Mouse (Mus musculus) left cerebral cortex, postnatal 36 days (tissue): ENCODE data around the gene Terb2. TPM values are rescaled to one million over a fixed set of nuclear protein-coding genes. Genes with fewer than 3 reads are reported as not detected.

Experiments
- DNase-seq, 2 experiments: peaks; one replicate each; pipeline ENCODE4 v3.0.0; 2021 to 2022; ENCODE audit warnings: low spot score in 2 of 2, mixed read lengths in 1 of 2
- intact Hi-C: fragments of 180-260 bp; cut with DNase I; formaldehyde crosslinking; loops from one replicate; pipeline ENCODE4 v1.15.1; 2025
- total RNA-seq, 2 experiments: library from RNA; stranded (reverse); gene quantifications; 2 replicates each; pipeline ENCODE4 v1.2.3; 2021

Gene Terb2
- total RNA-seq = not detected

DNA sequence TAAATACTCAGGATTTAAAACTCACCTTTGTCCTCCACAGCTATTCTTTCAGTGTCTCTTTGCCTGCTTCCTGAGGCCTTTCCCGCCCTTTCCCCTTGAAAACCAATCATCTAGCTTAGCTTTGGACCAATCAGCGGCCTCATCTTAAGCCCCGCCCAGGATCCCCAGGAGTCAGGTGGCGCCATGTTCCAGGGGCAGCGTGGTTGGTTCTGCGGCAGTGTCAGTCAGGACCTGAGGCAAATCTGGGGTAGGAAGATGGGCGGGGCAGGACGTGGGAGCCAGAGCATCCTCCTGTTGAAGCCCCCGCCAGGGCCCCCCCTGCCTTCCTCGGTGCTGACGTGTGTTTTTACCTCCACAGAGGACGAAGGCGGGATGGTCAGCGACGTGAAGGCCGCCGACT is at the start of gene Terb2, which contains the start of gene Patl2:
Gene Terb2 (plus strand): TSS at position 167 of the 400 bp plus-strand sequence.
Gene Patl2 (minus strand): TSS at position 84 of the 400 bp plus-strand sequence.
- intact Hi-C loops = no loop called here

DNA sequence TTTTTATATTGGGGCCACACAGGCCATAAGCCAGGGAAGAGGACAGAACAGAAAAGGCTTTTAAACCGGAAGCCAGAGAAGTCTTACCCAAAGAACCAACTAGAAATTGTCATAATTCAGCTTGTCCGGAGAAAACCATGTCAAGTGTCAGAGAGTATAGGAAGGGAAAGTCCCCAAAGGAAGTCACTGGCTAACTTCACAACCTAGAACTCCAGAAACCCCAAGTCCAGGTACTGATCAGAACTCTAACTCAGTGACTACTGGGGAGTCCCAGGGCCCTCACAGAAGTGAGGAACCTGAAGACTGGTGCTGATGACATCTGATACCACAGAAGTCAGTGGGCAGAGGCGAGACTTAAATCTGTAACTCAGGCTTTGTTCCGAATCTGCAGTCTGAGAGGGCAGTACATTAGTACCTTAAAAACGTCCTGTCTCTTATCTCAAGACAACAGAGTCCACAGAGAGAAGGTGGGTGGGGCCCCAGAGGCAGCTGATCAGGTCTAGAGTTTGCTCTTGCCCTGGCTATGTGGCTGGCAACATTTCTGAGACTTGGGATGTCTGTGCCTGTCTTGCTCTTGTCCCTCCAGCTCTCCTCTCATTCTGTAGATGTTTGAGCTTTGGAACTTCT is 48.1 kb upstream of the Terb2 start:
- DNase-seq = no peak
- intact Hi-C loops = no loop called here

More for the DNA sequence above, at the start of gene Terb2, which contains the start of gene Patl2:
- no peak for DNase-seq

DNA sequence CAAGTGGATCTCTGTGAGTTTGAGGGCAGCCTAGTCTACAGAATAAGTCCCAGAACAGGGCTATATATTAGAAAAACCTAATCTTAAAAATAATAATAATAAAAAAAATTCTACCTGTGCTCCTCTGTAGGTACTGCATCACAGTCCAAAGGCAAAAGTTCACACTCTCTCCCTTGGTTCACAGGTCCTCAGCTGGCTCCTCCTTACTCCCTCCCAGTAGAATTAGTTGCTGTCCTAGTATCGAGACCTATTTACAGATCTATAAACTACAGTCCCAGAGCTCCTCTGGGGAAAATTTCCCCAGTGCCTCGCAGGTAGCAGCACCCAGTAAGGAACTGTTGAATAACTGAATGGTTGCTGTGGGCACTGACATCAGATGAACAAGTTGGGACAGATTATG is 45.3 kb upstream of the Terb2 start:
- intact Hi-C loops = no loop called here
- no peak for DNase-seq

DNA sequence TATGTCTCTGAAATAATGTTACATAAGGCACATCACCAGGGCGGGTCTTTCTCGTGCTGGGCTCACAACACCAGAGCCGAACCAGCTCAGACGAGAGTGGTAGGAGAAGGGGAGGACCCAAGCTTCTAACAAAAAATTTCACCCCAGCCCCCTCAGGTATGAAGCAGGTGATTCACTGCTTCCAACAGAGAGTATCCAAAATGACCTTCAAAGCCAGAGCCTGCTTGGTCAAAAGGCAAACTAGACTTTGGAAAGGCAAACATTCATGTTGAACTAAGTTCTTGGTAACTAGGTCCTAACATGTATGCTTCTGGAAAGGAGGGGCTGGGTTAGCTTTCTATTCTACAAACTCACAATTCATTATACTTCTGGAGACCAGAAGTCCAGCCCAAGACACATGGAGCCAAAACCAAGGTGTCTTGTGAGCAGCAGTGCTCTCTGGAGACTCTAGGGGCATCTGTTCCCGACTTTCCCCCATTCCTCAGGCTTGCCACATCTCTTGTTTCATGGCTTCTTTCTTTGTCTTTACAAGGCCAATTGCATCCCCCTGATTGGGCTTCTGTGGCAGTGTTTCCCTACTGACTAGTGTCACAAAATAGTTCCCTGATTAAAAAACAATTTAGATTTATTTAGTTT is 44.6 kb upstream of the Terb2 start:
- DNase-seq = no peak
- intact Hi-C loops = no loop called here

DNA sequence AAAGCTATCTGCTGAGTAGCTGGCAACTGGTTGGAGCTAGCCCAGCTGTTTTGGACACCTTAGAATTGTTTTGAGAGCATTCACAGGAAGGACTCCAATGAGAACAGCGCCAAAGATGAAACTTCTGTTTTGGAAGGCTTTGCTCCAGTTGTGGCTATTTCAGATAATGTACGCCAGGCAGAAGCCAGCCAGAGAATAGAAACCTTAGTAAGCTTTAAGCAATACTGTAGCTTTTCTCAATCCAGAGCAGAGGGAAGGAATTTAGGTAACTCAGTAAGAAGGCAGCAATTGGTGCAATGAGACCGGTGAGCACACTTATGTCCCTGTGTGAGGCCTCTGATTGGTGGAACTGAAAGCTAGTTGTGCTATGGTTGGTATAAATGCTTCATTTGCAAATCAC is 43.0 kb upstream of the Terb2 start:
- DNase-seq = no peak
- intact Hi-C loops = no loop called here

DNA sequence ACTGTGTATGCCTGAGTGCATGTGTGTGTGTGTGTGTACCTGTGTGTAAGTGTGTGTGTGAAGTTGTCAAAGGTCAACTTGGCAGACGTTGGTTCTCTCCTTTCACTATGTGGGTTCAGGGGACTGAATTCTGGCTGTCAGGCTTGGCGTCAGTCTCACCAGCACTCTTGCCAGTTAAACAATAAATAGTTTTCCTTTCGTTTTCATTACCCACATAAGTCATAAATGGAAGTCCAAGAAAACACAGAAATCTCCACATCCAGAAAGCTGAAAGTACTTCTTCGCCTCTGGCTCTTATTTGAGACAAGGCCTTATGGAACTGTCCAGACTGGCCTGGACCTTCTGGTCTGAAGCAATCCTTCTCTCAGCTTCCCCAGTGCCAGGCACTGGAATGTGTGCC is 40.3 kb upstream of the Terb2 start:
- intact Hi-C loops = no loop called here
- DNase-seq = no peak

DNA sequence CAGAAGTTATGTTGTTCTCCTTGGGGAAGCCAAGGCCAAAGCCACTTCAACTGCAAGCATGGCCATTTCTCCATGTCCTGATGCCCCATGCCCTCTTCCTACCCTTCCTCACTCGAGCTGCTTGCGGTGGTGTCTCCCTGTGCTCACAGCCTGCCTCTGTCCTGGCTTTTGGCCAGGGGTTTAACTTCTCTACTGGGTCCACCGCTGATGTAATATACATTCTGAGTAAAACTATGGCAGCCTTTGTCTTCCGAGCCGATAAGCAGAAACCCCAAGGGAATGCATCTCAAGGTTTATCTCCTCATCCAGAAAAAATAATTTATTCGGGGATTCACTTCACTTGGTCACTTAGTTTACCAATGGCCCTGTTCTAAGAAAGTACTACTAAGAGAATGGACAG is 39.4 kb upstream of the Terb2 start:
- intact Hi-C loops = loop anchor here (1.0 kb wide), 1 partner anchor 28 kb away; the partner anchor contains the start of gene Spg11
- DNase-seq = no peak

DNA sequence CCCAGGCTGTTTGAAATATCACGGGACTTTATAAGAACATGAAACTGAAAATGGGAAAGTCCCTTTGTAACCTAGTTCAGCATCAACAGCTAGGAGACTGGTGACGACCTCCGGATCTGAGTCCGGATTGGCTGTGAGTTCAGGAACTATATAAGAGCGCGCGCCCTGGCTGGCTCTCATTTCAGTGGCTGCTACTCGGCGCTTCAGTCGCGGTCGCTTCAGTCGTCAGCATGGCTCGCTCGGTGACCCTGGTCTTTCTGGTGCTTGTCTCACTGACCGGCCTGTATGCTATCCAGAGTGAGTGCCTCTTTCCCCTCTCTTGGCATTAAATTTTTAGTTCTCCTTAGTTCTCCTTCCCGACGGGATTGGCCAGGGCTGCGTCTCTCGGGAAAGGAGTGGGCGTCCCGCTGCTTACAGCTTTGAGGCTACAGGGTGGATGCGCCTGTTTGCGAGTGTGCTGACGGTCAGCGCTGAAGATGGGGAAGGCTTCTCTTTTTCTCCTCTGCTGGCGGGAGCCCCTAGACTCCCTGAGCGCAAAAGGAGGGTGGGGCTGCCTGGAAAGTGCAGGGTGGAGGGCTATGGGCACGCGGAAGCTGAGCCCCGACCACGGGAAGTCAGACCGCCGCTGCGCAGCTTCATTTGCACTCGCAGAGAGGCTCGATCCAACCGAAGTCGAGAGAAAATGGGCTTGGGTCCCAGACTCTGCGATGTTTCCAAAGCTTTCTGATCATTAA is 38.4 kb upstream of the Terb2 start, which contains the start of gene B2m:
Gene B2m (plus strand): TSS at position 179 of the 734 bp plus-strand sequence.
- DNase-seq = peak; percentile 87 to 89
- intact Hi-C loops = loop anchor here (1.0 kb wide), 1 partner anchor 29 kb away; the partner anchor contains the start of gene Spg11

DNA sequence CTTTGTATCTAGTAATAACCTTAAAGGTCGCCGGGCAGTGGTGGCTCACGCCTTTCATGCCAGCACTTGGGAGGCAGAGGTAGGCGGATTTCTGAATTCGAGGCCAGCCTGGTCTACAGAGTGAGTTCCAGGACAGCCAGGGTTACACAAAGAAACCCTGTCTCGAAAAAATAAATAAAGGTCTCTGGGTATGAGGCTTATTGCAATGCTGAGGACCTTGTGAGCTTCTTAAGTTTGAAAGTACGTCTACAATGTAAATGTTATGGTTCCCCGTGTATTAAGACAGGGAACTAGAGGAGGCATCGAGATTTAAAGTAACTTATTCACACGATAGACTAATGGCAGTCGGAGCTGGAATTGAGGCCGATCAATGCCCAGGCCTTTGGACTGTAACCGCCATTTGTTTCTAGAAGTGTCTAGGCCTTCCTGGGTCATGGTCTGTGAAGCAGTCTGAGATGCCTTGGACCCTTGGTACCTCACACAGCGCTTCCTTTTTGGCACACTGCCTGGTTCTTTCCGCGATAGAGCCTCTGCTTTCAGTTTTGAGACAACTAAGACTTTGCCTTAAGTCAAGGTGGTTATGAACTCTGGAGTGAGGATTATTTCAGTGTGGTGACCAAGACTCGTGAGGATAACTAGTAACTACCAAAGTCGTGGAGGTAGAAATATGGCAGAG is 37.7 kb upstream of the Terb2 start:
- intact Hi-C loops = no loop called here
- peak in 1 of 2 experiments; percentile 28 for DNase-seq

DNA sequence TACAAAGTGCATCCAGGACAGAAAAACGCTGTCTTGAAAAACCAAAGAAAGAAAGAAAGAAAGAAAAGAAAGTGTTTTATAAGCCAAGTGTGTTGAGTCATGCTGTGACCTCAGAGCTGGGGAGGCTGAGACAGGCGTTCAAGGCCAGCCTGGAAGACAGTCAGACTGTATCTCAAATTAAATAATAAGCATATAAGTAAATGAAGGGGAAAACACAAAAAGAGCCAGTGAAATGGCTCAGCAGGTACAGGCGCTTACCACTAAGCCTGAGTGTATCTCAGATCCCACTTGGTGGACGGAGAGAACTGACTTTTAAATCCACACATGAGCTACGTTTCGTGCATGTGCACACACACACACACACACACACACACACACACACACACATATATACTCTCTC is 36.8 kb upstream of the Terb2 start:
- intact Hi-C loops = no loop called here
- DNase-seq = no peak

DNA sequence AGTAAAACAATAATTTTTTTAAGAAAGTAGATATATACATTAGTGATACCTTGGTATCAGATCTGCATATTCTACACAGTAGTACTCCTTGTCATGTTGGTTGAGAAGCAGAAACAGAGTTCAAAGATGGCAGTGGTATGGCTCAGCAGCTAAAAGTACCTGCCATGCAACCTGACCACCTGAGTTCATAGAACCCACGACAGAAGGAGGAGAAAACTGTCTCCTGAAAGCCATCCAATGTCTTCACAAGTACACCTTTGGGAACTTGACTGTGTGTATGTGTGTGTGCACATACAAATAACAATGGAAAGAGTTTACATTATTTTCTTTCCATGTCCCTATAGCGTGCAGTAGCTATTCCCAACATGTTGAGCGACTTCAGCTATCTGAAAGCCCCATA is 36.4 kb upstream of the Terb2 start:
- DNase-seq = no peak
- intact Hi-C loops = no loop called here

DNA sequence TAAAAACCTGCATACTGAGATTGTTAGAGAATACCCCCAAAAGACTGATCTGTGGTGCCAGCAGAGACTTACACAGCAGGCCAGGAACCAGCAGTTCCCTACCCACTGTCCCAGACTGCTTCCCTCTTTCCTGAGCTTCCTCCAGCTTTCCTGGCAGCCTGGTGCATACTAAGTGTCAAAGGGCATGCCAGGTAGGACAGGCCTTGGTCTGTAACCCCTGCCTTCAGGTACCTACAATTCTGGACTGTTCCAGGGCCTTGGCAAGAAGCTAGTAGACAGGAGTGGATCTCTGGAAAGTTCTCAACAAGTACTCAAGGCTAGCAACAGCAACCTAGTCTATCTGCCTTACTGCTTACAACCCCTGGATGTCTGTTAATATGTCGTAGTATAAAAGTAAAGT is 34.9 kb upstream of the Terb2 start:
- no peak for DNase-seq
- intact Hi-C loops = no loop called here

DNA sequence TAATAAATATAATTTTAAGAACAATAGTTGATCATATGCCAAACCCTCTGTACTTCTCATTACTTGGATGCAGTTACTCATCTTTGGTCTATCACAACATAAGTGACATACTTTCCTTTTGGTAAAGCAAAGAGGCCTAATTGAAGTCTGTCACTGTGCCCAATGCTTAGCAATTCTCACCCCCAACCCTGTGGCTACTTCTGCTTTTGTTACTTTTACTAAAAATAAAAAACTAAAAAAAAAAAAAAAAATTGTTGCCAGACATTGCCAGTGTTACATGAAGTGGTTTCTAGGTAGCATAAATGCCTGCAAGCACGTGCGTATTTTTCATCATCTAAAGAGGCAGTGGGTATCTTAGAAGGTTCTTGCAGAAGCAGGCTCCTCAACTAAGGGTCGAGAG is 33.2 kb upstream of the Terb2 start:
- no peak for DNase-seq
- intact Hi-C loops = no loop called here

DNA sequence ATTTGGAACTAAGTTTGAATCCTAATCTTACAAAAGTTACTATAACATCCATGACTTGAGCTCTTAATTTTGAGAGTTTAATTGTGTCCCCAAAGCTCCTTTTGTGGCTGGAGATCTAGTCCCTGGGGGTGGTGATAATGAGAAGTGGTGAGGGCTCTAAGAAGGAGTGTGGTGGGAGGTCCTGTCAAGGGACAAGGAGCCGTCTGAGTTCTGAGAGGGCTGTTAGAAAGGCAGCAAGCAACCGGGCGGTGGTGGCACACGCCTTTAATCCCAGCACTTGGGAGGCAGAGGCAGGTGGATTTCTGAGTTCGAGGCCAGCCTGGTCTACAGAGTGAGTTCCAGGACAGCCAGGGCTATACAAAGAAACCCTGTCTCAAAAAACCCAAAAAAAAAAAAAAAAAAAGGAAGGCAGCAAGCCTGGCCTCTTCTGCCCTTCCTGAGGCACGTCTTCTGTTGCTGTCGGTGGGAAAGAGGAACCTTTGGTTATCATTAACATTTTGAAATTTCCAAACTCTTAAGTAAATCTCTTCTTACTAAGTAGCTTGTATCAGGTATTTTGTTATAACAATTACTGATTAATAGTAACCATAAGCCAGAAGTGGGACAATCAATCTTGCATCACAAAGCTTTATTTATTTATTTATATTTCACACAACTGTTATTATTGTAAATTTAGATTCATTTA is 32.2 kb upstream of the Terb2 start:
- intact Hi-C loops = no loop called here
- DNase-seq = no peak

DNA sequence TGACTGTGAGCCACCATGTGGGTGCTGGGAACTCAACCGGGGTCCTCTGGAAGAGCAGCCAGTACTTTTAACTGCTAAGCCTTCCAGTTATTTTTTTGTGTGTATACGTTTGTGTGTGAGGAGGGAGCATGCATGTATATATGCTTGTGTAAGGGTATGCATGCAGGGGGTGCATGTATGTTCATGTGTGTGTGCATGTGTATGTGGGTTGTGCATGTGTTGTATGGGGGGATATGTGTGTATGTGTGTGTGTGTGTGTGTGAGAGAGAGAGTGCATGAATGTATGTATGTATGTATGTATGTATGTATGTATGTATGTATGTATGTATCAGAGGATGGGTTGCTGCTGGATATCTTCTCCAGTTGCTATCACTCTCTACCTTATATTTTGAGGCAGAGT is 31.6 kb upstream of the Terb2 start:
- intact Hi-C loops = no loop called here
- DNase-seq = no peak

DNA sequence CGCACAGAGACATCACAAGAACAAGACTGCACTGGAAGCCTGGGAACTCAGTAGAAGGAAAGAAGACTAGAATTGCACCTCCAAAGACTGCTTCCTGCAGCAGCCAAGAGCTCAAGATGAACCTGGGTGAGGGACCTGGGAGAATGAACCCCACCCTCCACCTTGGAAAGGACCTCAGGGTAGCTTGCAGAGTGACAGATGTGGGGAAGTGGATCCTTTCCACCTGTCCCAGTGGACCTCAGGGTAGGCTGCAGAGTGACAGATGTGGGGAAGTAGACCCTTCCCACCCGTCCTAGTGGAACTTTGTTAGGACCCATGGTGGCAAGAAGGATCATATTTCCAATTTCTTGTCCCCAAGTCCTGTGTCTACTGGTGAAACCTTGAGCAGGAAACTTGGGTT is 30.8 kb upstream of the Terb2 start:
- DNase-seq = no peak
- intact Hi-C loops = no loop called here

DNA sequence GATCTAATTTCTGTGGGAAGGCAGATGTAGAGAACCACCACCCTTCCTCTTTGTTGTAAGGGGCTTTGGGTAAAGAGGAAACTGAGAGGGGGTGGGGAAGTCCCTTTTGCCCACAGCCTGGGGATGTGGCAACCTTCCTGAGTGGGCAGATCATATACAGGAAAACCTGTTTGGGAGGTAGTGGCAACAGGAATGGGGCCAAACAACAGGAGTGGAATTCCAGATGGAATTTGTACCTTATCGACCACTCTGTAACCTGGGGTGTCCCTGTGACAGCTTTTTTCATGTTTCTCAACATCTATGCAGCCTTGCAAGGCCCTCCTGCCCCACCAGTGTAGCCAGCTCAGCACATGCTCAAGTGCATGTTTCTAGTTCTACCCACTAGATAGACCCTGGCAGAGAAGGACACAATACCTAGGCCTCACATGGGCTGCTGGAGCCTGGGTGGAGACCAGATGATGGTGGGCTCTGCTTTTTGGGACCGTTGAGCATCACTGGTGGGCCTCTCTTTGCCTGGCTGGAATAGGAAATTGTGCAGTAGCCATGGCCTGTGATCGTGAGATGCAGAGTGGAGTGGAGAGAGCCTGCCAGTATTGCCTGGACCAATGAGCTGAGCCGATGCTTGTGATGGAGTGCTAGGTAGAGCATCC is 29.9 kb upstream of the Terb2 start:
- DNase-seq = no peak
- intact Hi-C loops = no loop called here

DNA sequence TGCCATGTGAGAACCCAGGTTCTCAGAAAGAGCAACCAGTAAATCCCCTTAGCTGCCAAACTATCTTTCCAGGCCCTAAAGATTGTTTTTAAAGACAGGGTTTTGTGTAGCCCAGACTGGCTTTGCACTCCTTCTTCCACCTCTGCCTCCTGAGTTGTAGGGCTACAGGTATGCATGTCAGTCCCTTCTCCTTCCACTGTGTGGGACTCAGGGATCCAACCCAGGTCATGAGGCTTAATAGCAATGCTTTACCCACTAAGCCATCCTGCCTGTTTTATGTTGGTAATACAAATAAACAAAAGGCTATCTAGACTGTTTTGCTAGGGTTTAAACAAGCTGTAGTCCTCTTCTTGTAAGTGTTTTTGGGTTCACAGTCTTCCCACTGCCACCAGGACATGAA is 28.5 kb upstream of the Terb2 start:
- intact Hi-C loops = no loop called here
- DNase-seq = no peak

DNA sequence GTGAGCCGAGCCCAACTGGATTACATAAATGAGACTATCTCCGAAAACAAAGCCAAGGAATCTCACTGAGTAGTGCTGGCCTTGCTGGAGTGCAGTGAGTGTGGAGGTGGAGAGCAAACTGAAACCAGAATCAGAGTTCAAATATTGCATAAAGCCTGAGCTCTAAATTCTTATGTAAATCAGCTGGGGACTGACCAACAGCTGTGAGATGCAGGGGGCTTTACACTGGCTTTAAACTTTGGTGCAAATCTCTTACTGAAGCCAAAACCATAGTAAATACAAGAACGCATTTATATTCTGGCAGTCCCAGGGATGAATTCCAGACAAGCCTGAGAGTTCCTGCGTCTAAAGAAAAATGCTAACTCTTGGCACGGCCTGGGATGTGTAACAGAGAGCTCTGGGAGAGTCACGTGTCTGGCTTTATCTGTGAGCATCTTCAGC is 27.7 kb upstream of the Terb2 start:
- intact Hi-C loops = no loop called here
- no peak for DNase-seq
